Mouse (Mus musculus): ENCODE data around the gene Wnt7a.

Wnt7a gene

DNA sequence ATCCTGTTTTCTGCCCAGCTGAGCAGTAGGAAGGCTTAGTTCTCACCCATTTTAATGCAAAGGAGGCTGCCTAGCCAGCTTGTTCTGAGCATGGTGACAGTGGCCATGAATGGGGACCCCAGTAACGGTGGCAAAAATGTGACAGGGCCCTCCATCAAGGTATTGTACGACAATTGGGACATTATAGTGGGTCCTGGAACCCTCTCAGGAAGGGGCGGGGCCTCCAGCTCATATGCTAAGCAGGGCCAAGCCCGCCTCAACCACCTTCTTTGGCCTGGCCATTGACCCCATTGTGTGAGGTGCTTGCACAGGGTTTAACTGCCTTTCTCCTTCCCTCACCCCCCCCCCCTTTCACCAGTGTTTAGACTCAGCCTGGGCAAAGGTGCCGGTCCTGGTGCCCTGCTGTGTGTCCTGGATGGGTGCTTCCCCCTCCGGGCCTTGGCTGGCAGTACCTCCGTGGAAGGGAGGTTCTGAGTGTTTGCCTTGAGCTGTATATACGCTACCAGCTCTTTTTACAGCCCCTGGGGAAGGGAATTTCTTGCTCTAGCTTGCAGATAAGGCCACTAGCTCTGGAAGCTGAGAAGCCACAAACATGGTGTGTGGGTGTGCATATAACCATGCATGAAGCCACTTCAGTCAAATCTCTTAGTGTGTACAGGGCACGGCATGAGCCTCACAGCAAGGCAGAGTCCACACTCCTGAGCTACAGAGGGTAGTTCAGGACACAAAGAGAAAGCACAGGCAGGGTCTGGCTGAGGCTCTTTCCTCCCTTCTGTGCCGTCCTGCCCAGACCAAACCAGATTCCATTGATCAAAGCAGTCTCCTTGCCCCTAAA is 64.9 kb downstream of the Wnt7a start:
- no peak for DNase-seq (ENCODE audit: extremely low read depth, low read depth, low spot score)

DNA sequence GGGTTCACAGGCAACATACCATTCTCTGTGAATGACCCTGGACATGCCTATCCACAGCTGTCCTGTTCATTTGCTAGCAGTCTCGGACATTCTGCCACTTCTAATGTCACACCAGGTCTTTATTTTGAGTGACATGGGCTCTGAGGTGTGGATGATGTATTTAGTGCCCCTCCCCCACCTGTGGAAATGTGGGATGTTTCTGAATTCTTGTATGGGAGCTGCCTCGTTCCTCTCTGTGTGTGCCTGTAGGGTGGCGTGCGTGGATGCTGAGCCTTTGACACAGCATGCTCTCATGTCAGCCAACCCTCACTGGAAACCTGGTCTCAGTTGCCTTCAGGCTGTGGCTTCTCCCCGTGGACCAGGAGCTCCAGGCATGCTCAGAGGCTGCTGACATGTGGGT is 66.1 kb downstream of the Wnt7a start:
- DNase-seq (ENCODE audit: extremely low read depth, low read depth, low spot score): no peak

DNA sequence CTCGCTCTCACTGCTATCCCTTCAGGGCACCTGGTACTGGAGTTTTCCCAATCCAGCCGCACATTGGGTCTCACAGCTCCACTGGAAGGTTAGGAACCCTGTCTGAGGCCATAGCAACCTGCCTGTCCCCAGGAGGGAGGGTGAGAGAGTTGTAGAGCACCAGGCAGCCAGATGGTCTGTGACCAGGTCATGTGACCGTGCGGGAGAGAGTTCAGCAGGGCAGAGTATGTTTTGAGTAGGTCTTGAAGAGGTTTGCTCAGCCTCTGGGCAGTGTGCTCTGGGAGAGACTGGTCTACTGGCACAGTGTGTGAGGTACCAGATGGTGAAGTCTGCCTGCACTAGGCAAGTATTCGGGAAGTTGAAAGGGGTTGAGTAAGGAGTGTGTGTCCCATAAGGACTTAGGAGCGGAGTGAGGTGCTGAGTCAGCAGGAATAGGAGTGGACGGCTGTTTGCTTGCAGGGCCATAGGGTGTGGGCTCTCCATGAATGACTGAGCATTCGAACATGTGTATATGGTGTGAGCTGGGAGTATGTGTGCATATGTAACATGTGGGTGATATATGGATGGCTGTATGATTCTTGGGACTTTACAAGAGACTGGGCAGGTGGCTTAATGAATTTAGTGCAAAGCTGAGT is 71.4 kb downstream of the Wnt7a start:
- no peak for DNase-seq (ENCODE audit: extremely low read depth, low read depth, low spot score)

DNA sequence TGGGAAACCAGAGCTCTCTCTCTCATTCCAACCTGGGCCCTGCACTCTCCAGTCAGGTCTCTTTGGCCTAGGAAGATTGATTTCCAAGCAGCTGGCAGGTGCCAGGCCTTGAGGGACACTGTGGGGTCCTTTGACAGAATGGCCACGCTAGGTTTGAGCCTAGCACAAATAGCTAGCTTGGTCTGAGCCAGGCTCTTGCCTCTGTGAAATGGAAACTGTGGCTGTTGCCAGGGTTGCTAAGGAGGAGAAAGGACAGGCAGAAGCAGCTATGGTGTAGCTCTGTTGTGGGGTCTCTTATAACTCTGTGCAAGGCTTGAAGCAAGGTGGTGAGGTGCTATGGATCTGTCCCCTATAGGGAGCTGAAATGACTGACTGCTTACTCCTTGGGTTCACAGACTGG is 75.7 kb downstream of the Wnt7a start:
- no peak for DNase-seq (ENCODE audit: extremely low read depth, low read depth, low spot score)

DNA sequence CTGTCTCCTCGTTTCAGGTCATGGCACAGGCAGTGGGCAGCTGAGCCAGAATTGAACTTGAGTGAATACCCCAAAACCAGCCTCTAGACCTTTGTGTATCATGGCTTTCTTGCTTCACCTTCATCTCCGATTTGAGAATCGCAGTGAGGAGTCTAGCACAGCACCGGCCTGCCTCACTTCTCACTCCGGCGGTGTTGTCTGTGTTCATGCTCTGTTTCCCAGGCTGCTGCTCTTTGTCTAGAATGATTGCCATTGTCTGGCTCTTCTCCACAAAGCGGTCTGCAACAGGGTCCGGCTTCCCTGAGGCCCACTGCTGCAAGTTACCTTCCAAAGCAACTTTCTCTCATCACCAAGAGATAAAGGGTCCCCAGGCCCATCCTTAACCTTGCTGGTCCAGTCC is 79.3 kb downstream of the Wnt7a start:
- no peak for DNase-seq (ENCODE audit: extremely low read depth, low read depth, low spot score)

DNA sequence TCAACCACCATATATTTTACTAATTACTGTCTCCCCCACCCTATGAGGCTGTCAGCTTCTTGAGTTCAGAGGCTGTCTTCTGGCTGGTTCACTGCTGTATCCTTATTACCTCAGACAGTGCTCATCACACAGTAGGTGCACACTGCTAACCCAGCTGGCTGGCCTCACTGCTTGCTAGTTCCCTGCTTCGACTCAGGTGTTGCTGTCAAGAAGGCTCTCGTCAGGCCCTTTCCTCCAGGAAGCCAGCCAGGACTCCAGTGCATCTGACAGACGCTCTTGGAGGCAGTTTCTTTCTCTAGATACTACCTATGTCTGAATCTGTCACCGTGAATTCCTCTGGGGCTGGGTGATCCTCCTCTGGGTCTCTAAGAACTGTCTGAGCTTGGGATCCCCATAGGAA is 85.6 kb downstream of the Wnt7a start:
- no peak for DNase-seq (ENCODE audit: extremely low read depth, low read depth, low spot score)

DNA sequence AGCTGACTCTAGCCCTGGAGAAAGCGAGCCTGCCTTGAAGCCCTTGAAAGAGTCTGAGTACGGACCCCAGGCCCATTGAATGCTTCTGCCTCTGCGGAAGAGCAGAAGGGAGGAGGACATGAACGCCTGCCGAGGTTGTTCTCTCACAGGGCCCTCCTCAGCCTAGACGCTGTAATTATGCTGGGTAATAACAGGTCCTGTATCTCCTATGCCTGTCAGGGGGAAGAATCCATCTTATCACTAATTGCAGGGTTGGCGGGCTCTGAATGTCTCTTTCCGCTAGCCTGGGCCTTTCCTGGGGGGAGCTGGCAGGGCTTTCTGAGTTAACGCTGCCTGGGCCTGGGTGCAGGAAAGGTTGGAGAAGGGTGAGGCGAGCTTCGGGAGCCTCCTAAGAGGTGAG is 86.4 kb downstream of the Wnt7a start:
- no peak for DNase-seq (ENCODE audit: extremely low read depth, low read depth, low spot score)

DNA sequence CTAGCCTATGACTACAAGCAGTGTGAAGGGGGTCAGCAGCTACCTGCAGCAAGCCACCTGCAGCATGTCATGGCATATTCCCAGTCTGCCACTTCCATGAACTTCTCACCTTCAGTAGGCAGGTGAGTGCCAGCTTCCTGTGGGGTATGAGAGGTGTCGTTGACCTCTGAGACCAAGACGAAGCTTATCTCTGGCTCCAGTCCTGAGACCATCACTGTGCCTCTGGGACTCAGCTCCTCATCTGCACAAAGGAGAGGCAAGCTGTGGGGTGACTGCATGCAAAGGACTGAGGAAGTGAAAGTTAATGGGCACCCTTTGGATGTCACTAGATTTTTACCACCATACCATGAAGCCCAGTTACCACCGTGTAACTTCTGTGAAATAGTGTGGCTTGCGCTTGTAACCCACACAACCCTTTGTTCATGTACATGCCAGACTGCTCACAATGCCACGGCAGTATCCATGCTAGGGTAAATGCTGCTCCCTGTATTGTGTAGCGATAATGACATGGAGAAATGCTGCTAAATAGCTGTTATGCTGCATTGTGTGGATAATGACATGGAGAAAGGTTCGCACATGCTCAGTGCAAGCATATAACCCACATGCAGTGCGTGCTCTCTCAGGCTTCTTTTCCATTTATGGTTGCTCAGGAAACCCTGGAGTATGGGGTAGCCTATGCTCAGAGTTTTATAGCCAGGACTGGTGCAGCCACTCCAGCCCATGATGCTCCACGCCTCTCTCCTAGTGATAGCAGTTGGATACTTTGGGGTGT is 89.0 kb downstream of the Wnt7a start:
- DNase-seq (ENCODE audit: extremely low read depth, low read depth, low spot score): no peak

Data from fat pad, adult 2 months (tissue).